Comparison of ENCODE assay signal across 8 mouse cellular contexts in the genomic region with DNA sequence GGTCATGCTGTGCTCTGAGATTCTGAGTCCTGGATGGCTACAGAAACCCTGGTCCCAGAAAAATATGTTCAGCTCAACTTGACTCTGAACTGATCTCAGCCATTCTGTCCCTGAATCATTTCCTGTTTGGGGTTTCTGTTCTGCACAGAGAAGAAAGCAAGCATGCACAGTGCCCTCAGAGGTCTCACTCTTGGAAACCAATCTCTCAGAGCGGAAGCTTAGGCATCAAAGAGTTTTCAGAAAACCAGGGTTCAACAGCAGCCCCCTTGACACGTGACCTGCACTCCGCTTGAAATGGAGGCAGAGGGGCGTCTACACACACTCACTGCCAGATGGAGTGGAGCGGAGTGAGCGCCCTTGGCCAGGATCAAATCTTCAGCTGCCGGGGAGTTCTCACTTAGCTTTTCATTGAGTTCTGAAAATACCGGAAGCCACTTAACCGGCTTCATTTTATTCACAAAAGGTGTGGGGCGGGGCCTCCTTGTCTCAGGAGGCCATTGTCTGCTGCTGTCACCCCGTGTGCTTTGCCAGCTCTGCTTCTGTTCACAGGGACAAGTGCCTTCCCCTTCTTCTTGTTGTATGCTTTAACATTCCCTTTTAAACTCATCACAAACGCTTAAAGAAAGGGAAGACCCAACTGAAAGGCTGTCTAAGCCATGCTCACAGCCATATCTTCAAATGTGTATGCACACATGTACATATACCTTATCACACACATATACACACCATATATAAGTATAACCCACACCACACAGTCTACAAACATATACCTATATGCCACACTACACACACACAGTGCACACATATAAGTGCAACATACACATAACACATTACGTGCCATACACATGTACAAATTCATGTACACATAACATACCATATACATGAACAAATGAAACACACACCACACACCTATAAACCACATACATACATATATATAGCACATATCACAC. TPM values are rescaled to one million over a fixed set of nuclear protein-coding genes. Genes with fewer than 3 reads are reported as not detected.
A peak's percentile ranks its signal among the peaks of the same experiment; 100 is the strongest.
DNase-seq lines count a peak whose midpoint lies in the region; ATAC-seq and TF ChIP-seq lines count a peak whose summit lies in the region.

No protein-coding gene starts in this region.

- H3K4me3 ChIP-seq in heart, embryonic 16.5 days (ENCODE audit: low read length) = peak overlapping the region; percentile 22; the same call in 1 of the 2 replicates
- no peak overlapping the region for H3K4me3 ChIP-seq in limb, embryonic 14.5 days (replicated peaks; ENCODE audit: low read length)
- H3K4me3 ChIP-seq in myocyte = no peak overlapping the region

- no peak for TF ChIP-seq POLR2A in limb, embryonic 14.5 days (IDR thresholded peaks at IDR 0.05; ENCODE audit: borderline replicate concordance, extremely low read depth, insufficient read depth, insufficient read length)
- TF ChIP-seq POLR2A in myocyte (IDR thresholded peaks at IDR 0.05; ENCODE audit: insufficient read length, low read depth) = no peak

- no peak overlapping the region for H3ac ChIP-seq in myocyte (ENCODE audit: control insufficient read depth, insufficient read length)

- H3K27ac ChIP-seq in heart, embryonic 16.5 days (ENCODE audit: low read length) = peak overlapping the region; percentile 77
- no peak overlapping the region for H3K27ac ChIP-seq in limb, embryonic 14.5 days (replicated peaks; ENCODE audit: low read depth, low read length)

- H3K36me3 ChIP-seq in heart, embryonic 16.5 days (ENCODE audit: control insufficient read depth, insufficient read depth) = no peaks in the 10 kb centered on the region; the same call in 1 of the 2 replicates
- no peaks in the 10 kb centered on the region for H3K36me3 ChIP-seq in limb, embryonic 14.5 days (ENCODE audit: control insufficient read depth, insufficient read depth, low read length)
- no peaks in the 10 kb centered on the region for H3K36me3 ChIP-seq in myocyte (ENCODE audit: control insufficient read depth, insufficient read depth)

- ATAC-seq in heart, embryonic 16.5 days (replicated peaks; ENCODE audit: extremely low read depth, insufficient read depth, low FRiP score) = peak; percentile 61
- 0 out of 2 replicates have a peak, but pooled peaks have one; percentile 28 for ATAC-seq in limb, embryonic 14.5 days (ENCODE audit: low FRiP score, low read depth)
- ATAC-seq in erythroid progenitor cell, adult 5-6 weeks (replicated peaks; ENCODE audit: low FRiP score, poor library complexity, severe bottlenecking) = no peak

- DNase-seq in CD8-positive naive resting alpha-beta T cell, adult 2 months (ENCODE audit: low read depth in 2 of 2, low spot score in 2 of 2) = peak; percentile 71 to 78
- peak; percentile 43 for DNase-seq in c-Kit-positive CD71-negative TER-119-negative erythroid progenitor cells, embryonic 14.5 days (ENCODE audit: low read depth)
- no peak for DNase-seq in limb, embryonic 14.5 days (ENCODE audit: low spot score)
- no peak for DNase-seq in ovary, postnatal 36 days (ENCODE audit: low spot score)
- no peak for DNase-seq in cerebellum, postnatal 10 days

- peak overlapping the region; percentile 53 for H3K9ac ChIP-seq in heart, embryonic 16.5 days (ENCODE audit: low read length)
- no peak overlapping the region for H3K9ac ChIP-seq in limb, embryonic 14.5 days (ENCODE audit: low read depth, low read length, severe bottlenecking)

- no peaks in the 10 kb centered on the region for H3K9me3 ChIP-seq in heart, embryonic 16.5 days (replicated peaks; ENCODE audit: control insufficient read depth, low read length)
- no peaks in the 10 kb centered on the region for H3K9me3 ChIP-seq in limb, embryonic 14.5 days (ENCODE audit: control insufficient read depth, low read length)

- no peaks in the 10 kb centered on the region for H3K27me3 ChIP-seq in heart, embryonic 16.5 days (ENCODE audit: control insufficient read depth, insufficient read depth, low read length)
- H3K27me3 ChIP-seq in limb, embryonic 14.5 days (ENCODE audit: control insufficient read depth, insufficient read depth, low read length) = no peaks in the 10 kb centered on the region
- H3K27me3 ChIP-seq in myocyte (ENCODE audit: control insufficient read depth, insufficient read depth, insufficient read length) = no peaks in the 10 kb centered on the region

- peaks cover 20% of the 10 kb centered on the region for H3K4me1 ChIP-seq in heart, embryonic 16.5 days (ENCODE audit: control insufficient read depth, insufficient read depth, low read length)
- H3K4me1 ChIP-seq in limb, embryonic 14.5 days (ENCODE audit: control insufficient read depth, insufficient read depth, low read length) = peaks cover 17% of the 10 kb centered on the region

- WGBS in heart, embryonic 16.5 days = 29% methylated on average over 13 of the region's 13 CpGs
- WGBS in limb, embryonic 14.5 days = 43% methylated on average over 13 of the region's 13 CpGs

- no peaks in the 10 kb centered on the region for H3K79me2 ChIP-seq in myocyte (ENCODE audit: control insufficient read depth, insufficient read depth)

- H3K4me2 ChIP-seq in heart, embryonic 16.5 days (ENCODE audit: low read depth, low read length) = peak overlapping the region; percentile 54
- H3K4me2 ChIP-seq in limb, embryonic 14.5 days (replicated peaks; ENCODE audit: low read depth, low read length, severe bottlenecking) = peak overlapping the region; percentile 8; the same call in 1 of the 2 replicates
- H3K4me2 ChIP-seq in myocyte (ENCODE audit: low read depth) = no peak overlapping the region

TF ChIP-seq in myocyte, 11 proteins besides CTCF, POLR2A, EP300 and RAD21:
- TF ChIP-seq MAX (IDR thresholded peaks at IDR 0.05; ENCODE audit: low read depth) = no peak
- peak; percentile 10 for TF ChIP-seq USF1 (IDR thresholded peaks at IDR 0.05; ENCODE audit: low read depth)

RNA-seq across cellular contexts. Expression of a gene that starts 36.2 kb away (rescaled TPM):
- polyA plus RNA-seq in heart, embryonic 16.5 days (2015; fragmentation: Nextera tagmentation; extraction: Ambion mirVana) = 46.2 and 60.0 TPM in 2 replicates
- 42.7 and 51.8 TPM in 2 replicates for polyA plus RNA-seq in limb, embryonic 14.5 days (2012; rRNA removed)
- 62.6 and 66.3 TPM in 2 replicates for polyA plus RNA-seq in limb, embryonic 14.5 days (2014; fragmentation: Nextera tagmentation; extraction: Ambion mirVana)
- polyA plus RNA-seq in myocyte (2012; fragmentation: generic; extraction: Trizol) = 21.9 TPM
- 83.8 and 95.5 TPM in 2 replicates for total RNA-seq in erythroid progenitor cell, adult 5-6 weeks (2015; ENCODE audit: low replicate concordance)
- 38.5 and 47.1 TPM in 2 replicates for total RNA-seq in erythroid progenitor cell, adult 5-6 weeks (2017; ENCODE audit: low replicate concordance)

Comparison
In these comparisons a context has a peak if more than half of its experiments do, and no peak if none do; other contexts are left out.
1. DNase-seq: peak in CD8-positive naive resting alpha-beta T cell, adult 2 months (2 of 2) and c-Kit-positive CD71-negative TER-119-negative erythroid progenitor cells, embryonic 14.5 days (single experiment); none in limb, embryonic 14.5 days (single experiment), ovary, postnatal 36 days (single experiment) and cerebellum, postnatal 10 days (0 of 2).